Mouse (Mus musculus) heart, embryonic 11.5 days (tissue): ENCODE results near the gene Phf24. TPM values are rescaled to one million over a fixed set of nuclear protein-coding genes. Genes with fewer than 3 reads are reported as not detected.
"Not testable (repeated sequence)": the region's sequence is repeated elsewhere in the genome, so short reads cannot be mapped to it uniquely, and the experiment has no call there.

Source experiments
- ATAC-seq: fragments of 200-750 bp; cut with Nextera tagmentation; replicated peaks from 2 replicates; pipeline ENCODE4 v1.8.0; 2017; ENCODE audit warnings: moderate library complexity; ENCODE audit not compliant: insufficient number of reproducible peaks, low FRiP score, low TSS enrichment
- H3K27ac ChIP-seq: fragments of 300-500 bp; sonication (generic); 2 replicates; pipeline ENCODE4 v1.5.1; 2014; ENCODE audit warnings: mild to moderate bottlenecking, low read depth, low read length
- H3K27me3 ChIP-seq: fragments of 300-500 bp; sonication (generic); 2 replicates; pipeline ENCODE4 v1.6.1; 2014; ENCODE audit warnings: mild to moderate bottlenecking, low read length, mixed read lengths; ENCODE audit not compliant: control insufficient read depth, insufficient read depth
- H3K36me3 ChIP-seq: fragments of 300-500 bp; sonication (generic); 2 replicates; pipeline ENCODE4 v1.6.1; 2014; ENCODE audit warnings: mild to moderate bottlenecking, low read length, moderate library complexity, mixed read lengths; ENCODE audit not compliant: control insufficient read depth, insufficient read depth
- H3K4me1 ChIP-seq: fragments of 300-500 bp; sonication (generic); 2 replicates; pipeline ENCODE4 v1.6.1; 2014; ENCODE audit warnings: low read length; ENCODE audit not compliant: control insufficient read depth, insufficient read depth
- H3K4me2 ChIP-seq: fragments of 300-500 bp; sonication (generic); 2 replicates; pipeline ENCODE4 v1.6.1; 2014; ENCODE audit warnings: mild to moderate bottlenecking, moderate library complexity
- H3K4me3 ChIP-seq: fragments of 300-500 bp; sonication (generic); 2 replicates; pipeline ENCODE4 v1.5.1; 2014; ENCODE audit warnings: low read depth, low read length
- H3K9ac ChIP-seq: fragments of 300-500 bp; sonication (generic); 2 replicates; pipeline ENCODE4 v1.6.1; 2014; ENCODE audit warnings: mild to moderate bottlenecking, low read depth, low read length, moderate library complexity
- H3K9me3 ChIP-seq: fragments of 300-500 bp; sonication (generic); replicated peaks from 2 replicates; pipeline ENCODE4 v1.6.1; 2016; ENCODE audit warnings: low read length; ENCODE audit not compliant: control insufficient read depth
- WGBS: fragments of 180-500 bp; shearing (Covaris S2); extraction: QIAGEN DNeasy Blood & Tissue Kit; methylation state at CpG from one replicate; pipeline ENCODE4 v1.1.7; 2014; ENCODE audit not compliant: insufficient replicate concordance; 5-methylcytosine and 5-hydroxymethylcytosine counted together
- polyA plus RNA-seq: library from polyadenylated mRNA; unstranded; fragments of >200 nt; fragmentation: Nextera tagmentation; extraction: Ambion mirVana; gene quantifications from 2 replicates; pipeline ENCODE4 v1.2.1, GENCODE M21; 2014

Phf24 gene
- polyA plus RNA-seq, 1 experiment from 2014 or later = 2.4 TPM

GRCm38 (mm10) chr4:42972952-42973351 is 56.5 kb downstream of the Phf24 start:
- 61% methylated on average over 4 of the region's 4 CpGs for WGBS
- Histone ChIP-seq H3K4me2 (no peak overlapping the region), H3K27me3 (no peaks in the 10 kb centered on the region), H3K27ac (no peak overlapping the region), H3K9me3 (no peaks in the 10 kb centered on the region), H3K36me3 (0 out of 2 replicates have a peak, but pooled peaks cover 3% of the 10 kb centered on the region), H3K4me1 (peaks cover 6% of the 10 kb centered on the region; the same call in 1 of the 2 replicates), H3K9ac (no peak overlapping the region), H3K4me3 (no peak overlapping the region)
- no peak for ATAC-seq

- Histone ChIP-seq H3K27me3 (no peaks in the 10 kb centered on the region), H3K36me3 (peaks cover 10% of the 10 kb centered on the region), H3K4me3 (no peak overlapping the region), H3K9me3 (no peaks in the 10 kb centered on the region), H3K4me2 (no peak overlapping the region), H3K27ac (no peak overlapping the region), H3K4me1 (peaks cover 6% of the 10 kb centered on the region; the same call in 1 of the 2 replicates), H3K9ac (no peak overlapping the region)
- no peak for ATAC-seq
- 54% methylated on average over 5 of the region's 5 CpGs for WGBS
Observed at GRCm38 (mm10) chr4:42973868-42974267, 57.4 kb downstream of the Phf24 start.

GRCm38 (mm10) chr4:42978062-42978461 is 61.6 kb downstream of the Phf24 start:
- no peak for ATAC-seq
- Histone ChIP-seq H3K27me3 (no peaks in the 10 kb centered on the region), H3K9me3 (no peaks in the 10 kb centered on the region), H3K4me2 (no peak overlapping the region), H3K9ac (no peak overlapping the region), H3K36me3 (peaks cover 23% of the 10 kb centered on the region), H3K27ac (no peak overlapping the region), H3K4me3 (no peak overlapping the region), H3K4me1 (peaks cover 5% of the 10 kb centered on the region; the same call in 1 of the 2 replicates)
- WGBS = 94% methylated on average over 4 of the region's 4 CpGs

GRCm38 (mm10) chr4:42980467-42980866 is 64.0 kb downstream of the Phf24 start:
- peaks cover 41% of the 10 kb centered on the region for H3K36me3 ChIP-seq
- WGBS = 89% methylated on average over 7 of the region's 8 CpGs
- ATAC-seq = not testable (repeated sequence)

GRCm38 (mm10) chr4:42988296-42988695 is 71.8 kb downstream of the Phf24 start:
- Histone ChIP-seq H3K4me3 (no peak overlapping the region), H3K36me3 (peaks cover 56% of the 10 kb centered on the region), H3K9ac (no peak overlapping the region), H3K4me2 (no peak overlapping the region), H3K9me3 (no peaks in the 10 kb centered on the region), H3K27me3 (no peaks in the 10 kb centered on the region), H3K4me1 (no peaks in the 10 kb centered on the region), H3K27ac (no peak overlapping the region)
- whole genome bisulfite sequencing = 78% methylated on average over 1 of the region's 1 CpGs
- no peak for ATAC-seq

More at GRCm38 (mm10) chr4:42980467-42980866, 64.0 kb downstream of the Phf24 start:
- not testable (repeated sequence) for H3K4me2 ChIP-seq, H3K4me1 ChIP-seq, H3K27ac ChIP-seq, H3K9ac ChIP-seq, H3K4me3 ChIP-seq, H3K9me3 ChIP-seq, H3K27me3 ChIP-seq

Other genes with a start within 250 kb of the Phf24 start
- gene 4930578G10Rik, start 181.1 kb upstream of the Phf24 start, polyA plus RNA-seq = not detected in 2 replicates
- gene Ccl19, start 160.1 kb upstream of the Phf24 start, polyA plus RNA-seq = not detected in 2 replicates
- gene Ccl21a, start 142.7 kb upstream of the Phf24 start, polyA plus RNA-seq = 0.89 and 1.6 TPM in 2 replicates
- gene Fam205a1, start 62.8 kb upstream of the Phf24 start, polyA plus RNA-seq = not detected in 2 replicates
- 0.13 TPM in 1 of 2 replicates, not detected in the other for gene Gm12394, start 59.9 kb upstream of the Phf24 start, polyA plus RNA-seq
- 0.46 TPM in 1 of 2 replicates, not detected in the other for gene Fam205c, start 42.4 kb upstream of the Phf24 start, polyA plus RNA-seq
- gene Dnajb5, start 33.2 kb downstream of the Phf24 start, polyA plus RNA-seq = 11.8 and 12.9 TPM in 2 replicates
- 0.36 and 0.69 TPM in 2 replicates for gene 1700022I11Rik, start 52.9 kb downstream of the Phf24 start, polyA plus RNA-seq
- 472 and 544 TPM in 2 replicates for gene Vcp, start 83.8 kb downstream of the Phf24 start, polyA plus RNA-seq
- 11.0 and 11.5 TPM in 2 replicates for gene Fancg, start 93.8 kb downstream of the Phf24 start, polyA plus RNA-seq
- 13.2 and 13.6 TPM in 2 replicates for gene Pigo, start 109.2 kb downstream of the Phf24 start, polyA plus RNA-seq
- 251 and 255 TPM in 2 replicates for gene Stoml2, start 115.0 kb downstream of the Phf24 start, polyA plus RNA-seq
- gene Fam214b, start 129.6 kb downstream of the Phf24 start, polyA plus RNA-seq = 10.8 and 11.4 TPM in 2 replicates
- 9.3 TPM in 2 replicates for gene Unc13b, start 142.3 kb downstream of the Phf24 start, polyA plus RNA-seq